Mouse (Mus musculus) monocyte, adult 59 days (primary cell): ENCODE measurements around the gene Krtap9-5. TPM values are rescaled to one million over a fixed set of nuclear protein-coding genes. Genes with fewer than 3 reads are reported as not detected.

Experiments used
- total RNA-seq, 2 experiments: library from RNA; stranded (reverse); gene quantifications; one replicate each; pipeline ENCODE4 v1.2.4; 2023

Gene Krtap9-5
- not detected for total RNA-seq

DNA sequence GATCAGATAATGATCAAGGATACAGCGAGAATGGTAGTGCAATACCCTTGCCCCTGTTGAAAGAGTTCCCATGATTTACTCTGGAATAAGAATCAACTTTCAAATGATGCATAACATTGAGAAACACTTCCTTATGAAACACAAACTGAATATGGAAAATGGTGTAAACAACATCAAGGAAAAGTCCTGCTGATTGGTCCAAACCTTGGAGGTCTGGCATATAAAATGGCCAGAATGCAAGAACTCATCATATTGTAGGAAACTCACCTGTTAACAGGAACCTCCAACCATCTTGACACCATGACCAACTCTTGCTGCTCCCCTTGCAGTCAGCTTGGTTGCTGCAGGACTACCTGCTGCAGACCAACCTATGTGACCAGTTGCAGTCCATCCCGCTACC is at the start of gene Krtap9-5:
Gene Krtap9-5 (plus strand): TSS at position 301 of the 400 bp plus-strand sequence.

DNA sequence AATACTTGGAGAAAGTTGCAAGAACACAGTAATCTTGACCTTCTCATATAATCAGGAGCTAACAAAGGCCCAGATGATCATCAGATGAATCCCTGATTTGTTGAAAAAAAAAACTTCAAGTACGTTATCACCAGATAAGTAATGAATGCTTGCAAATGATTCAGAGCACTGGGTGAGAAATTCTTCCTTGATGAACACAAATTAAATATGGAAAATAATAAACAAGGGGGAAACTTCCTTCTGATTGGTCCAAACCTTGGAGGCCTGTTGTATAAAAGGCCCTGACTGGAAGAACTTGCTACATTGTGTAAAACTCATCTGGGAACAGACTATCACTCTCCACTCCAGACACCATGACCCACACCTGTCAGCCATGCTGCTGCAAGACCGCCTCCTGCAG is 40.7 kb upstream of the Krtap9-5 start, which contains the start of gene Krtap31-1:
Gene Krtap31-1 (plus strand): TSS at position 301 of the 400 bp plus-strand sequence.

DNA sequence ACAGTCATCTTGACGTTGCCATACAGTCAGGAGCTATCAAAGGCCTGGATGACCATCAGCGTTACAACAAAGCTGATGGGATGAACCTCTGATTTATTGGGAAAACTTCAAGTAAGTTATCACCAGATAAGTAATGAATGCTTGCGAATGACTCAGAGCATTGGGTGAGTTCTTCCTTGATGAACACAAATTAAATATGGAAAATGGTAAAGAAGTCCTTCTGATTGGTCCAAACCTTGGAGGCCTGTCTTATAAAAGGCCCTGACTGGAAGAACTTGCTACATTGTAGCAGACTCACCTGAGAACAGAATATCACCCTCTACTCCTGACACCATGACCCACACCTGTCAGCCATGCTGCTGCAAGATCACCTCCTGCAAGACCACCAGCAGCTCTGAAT is 33.8 kb upstream of the Krtap9-5 start, which contains the start of gene Gm11565:
Gene Gm11565 (plus strand): TSS at position 301 of the 400 bp plus-strand sequence.

DNA sequence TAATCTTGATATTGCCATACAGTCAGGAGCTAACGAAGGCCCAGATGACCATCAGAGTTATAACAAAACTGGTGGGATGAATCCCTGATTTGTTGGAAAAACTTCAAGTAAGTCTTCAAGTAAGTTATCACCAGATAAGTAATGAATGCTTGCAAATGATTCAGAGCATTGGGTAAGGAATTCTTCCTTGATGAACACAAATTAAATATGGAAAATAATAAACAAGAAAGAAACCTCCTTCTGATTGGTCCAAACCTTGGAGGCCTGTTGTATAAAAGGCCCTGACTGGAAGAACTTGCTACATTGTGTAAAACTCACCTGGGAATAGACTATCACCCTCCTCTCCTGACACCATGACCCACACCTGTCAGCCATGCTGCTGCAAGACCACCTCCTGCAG is 12.3 kb upstream of the Krtap9-5 start, which contains the start of gene Krtap31-2:
Gene Krtap31-2 (plus strand): TSS at position 301 of the 400 bp plus-strand sequence.

DNA sequence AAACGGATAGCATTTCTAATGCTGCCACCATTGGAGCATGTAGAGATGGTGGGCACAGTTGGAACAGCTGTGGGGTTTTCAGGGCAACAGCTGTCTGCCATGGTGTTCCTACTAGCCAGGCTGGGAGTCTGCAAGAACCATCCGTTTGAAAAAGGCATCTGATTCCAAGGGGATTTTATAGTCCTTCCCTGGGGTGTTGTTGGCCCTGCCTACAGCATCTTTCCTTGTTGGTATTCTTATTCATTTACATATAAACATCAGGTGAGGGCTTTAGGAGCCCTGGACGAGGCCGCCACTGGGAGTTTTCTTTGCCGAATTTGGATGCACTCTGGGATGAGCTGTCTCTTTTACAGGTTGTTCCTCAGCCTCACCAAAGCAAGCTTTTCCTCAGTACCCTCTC is 30.7 kb downstream of the Krtap9-5 start, which contains the start of gene Krtap29-1:
Gene Krtap29-1 (minus strand): TSS at position 101 of the 400 bp plus-strand sequence.

DNA sequence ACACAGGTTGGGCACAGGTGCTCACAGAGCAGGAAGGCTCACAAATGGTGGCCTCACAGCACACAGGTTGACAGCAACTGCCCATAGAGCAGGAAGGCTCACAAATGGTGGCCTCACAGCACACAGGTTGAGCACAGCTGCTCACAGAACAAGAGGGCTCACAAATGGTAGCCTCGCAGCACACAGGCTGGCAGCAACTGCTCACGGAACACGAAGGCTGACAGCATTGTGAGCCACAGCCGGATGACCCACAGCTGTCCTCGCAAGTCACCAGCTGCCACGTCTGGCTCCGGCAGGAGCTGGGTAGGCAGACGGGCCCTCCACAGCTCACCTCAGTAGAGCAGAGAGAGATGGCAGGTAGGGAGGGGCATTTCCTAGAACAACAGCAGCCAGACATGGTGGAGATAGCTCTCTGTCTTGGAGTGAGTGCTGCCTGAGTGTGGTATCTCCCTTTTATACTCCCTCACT is 37.9 kb downstream of the Krtap9-5 start, which contains the start of gene Krtap16-1:
Gene Krtap16-1 (minus strand): TSS at position 418 of the 468 bp plus-strand sequence.

DNA sequence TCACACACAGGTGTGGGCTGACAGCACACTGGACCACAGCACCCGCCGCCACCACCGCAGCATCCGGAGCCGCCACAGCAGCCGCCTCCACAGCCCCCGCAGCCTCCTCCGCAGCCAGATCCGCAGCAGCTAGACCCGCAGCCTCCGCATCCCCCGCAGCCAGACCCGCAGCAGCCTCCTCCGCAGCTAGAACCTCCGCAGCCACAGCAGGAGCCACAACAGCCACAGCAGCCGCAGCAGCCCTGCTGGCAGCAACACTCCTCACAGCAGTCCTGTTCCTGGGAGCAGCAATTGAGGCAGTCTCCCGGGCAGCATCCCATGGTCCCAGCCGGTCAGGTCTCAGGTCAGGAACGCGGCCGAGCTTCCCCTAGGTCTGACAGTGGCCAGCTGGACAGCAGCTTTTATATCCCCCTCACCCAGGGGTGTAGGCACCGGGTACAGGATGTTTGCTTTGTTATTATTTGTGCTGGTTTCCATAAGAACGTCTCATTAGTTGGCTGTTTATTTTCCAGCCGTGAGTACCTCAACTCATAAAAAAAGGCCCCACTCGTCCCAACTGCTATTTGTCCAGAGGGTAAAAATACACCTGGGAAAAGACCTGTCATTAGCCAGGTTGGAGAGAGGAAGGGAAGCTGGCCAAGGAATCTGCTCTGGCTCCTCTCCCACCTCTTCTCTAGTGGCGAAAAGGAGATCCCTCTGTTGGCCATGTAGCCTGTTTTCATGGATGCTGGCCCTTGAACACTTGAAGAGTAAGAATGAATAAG is 45.5 kb downstream of the Krtap9-5 start, which contains the start of gene Krtap17-1:
Gene Krtap17-1 (minus strand): TSS at position 375 of the 764 bp plus-strand sequence.

Other genes with a start within 250 kb of the Krtap9-5 start
- gene Gm14180, start 214.2 kb upstream of the Krtap9-5 start, total RNA-seq: not detected
- not detected for gene Gm11595, start 175.6 kb upstream of the Krtap9-5 start, total RNA-seq
- not detected for gene Krtap4-8, start 167.8 kb upstream of the Krtap9-5 start, total RNA-seq
- not detected for gene Krtap4-9, start 163.3 kb upstream of the Krtap9-5 start, total RNA-seq
- not detected for gene Gm11596, start 155.0 kb upstream of the Krtap9-5 start, total RNA-seq
- not detected for gene Gm11569, start 149.5 kb upstream of the Krtap9-5 start, total RNA-seq
- not detected for gene Gm11554, start 144.0 kb upstream of the Krtap9-5 start, total RNA-seq
- not detected for gene Krtap4-13, start 138.6 kb upstream of the Krtap9-5 start, total RNA-seq
- not detected for gene Gm11564, start 132.8 kb upstream of the Krtap9-5 start, total RNA-seq
- not detected for gene 2300003K06Rik, start 110.4 kb upstream of the Krtap9-5 start, total RNA-seq
- not detected for gene Krtap4-16, start 96.9 kb upstream of the Krtap9-5 start, total RNA-seq
- not detected for gene Gm11568, start 90.6 kb upstream of the Krtap9-5 start, total RNA-seq
- gene Gm11559, start 84.0 kb upstream of the Krtap9-5 start, total RNA-seq: not detected
- gene Krtap9-1, start 75.1 kb upstream of the Krtap9-5 start, total RNA-seq: not detected
- not detected for gene Gm11567, start 69.3 kb upstream of the Krtap9-5 start, total RNA-seq
- gene Krtap31-1, start 40.6 kb upstream of the Krtap9-5 start, total RNA-seq: not detected
- not detected for gene Gm11565, start 33.7 kb upstream of the Krtap9-5 start, total RNA-seq
- gene Krtap31-2, start 12.2 kb upstream of the Krtap9-5 start, total RNA-seq: not detected
- not detected for gene Krtap29-1, start 30.6 kb downstream of the Krtap9-5 start, total RNA-seq
- not detected for gene Krtap16-1, start 38.1 kb downstream of the Krtap9-5 start, total RNA-seq
- not detected for gene Krtap17-1, start 45.5 kb downstream of the Krtap9-5 start, total RNA-seq
- gene Krt33a, start 67.7 kb downstream of the Krtap9-5 start, total RNA-seq: not detected
- not detected for gene Krt33b, start 81.4 kb downstream of the Krtap9-5 start, total RNA-seq
- not detected for gene Krt34, start 93.1 kb downstream of the Krtap9-5 start, total RNA-seq
- gene Krt31, start 102.1 kb downstream of the Krtap9-5 start, total RNA-seq: not detected
- not detected for gene Krt32, start 139.8 kb downstream of the Krtap9-5 start, total RNA-seq
- not detected for gene Krt35, start 147.8 kb downstream of the Krtap9-5 start, total RNA-seq
- gene Krt36, start 157.2 kb downstream of the Krtap9-5 start, total RNA-seq: not detected
- not detected for gene Krt13, start 173.1 kb downstream of the Krtap9-5 start, total RNA-seq
- not detected for gene Krt15, start 187.5 kb downstream of the Krtap9-5 start, total RNA-seq
- gene Krt19, start 200.2 kb downstream of the Krtap9-5 start, total RNA-seq: 1 to 10 TPM in 1 of 2 experiments, under 1 TPM in 1; 0.55 to 1.7 TPM
- not detected for gene Krt9, start 244.8 kb downstream of the Krtap9-5 start, total RNA-seq